In the genomic region with DNA sequence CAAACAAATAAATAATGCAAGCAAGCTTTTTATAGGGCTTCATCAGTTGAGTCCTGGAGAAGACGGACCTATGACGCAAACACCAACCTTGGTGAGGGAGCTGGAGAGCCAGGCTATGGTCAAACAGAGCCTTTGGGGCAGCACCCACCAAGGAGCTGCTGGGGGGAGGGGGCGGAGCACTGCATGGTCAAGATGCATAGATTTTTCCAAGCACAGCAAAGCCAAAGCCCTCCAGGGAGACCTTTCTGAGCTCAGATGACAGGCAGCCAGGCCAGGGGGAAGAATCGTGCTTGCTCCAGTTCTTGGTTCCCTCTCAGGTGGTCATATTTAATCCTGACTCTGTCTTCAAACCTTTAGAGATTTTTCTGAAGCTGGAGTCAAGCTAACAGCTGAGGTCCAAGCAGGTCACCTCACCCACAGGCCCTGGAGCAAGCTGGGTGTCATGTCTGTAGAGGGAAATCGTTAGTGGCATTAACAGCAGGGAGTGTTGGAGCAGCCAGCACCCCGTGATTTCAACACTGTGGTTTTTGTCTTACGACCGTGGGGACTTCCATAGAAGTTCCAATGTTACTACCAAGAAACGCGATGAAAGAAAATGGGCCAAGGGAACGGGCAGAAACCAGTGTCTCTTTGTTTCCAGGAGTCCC, we compare ENCODE assay signal across 27 mouse cellular contexts. TPM values are rescaled to one million over a fixed set of nuclear protein-coding genes. Genes with fewer than 3 reads are reported as not detected.
DNase-seq lines count a peak whose midpoint lies in the region; ATAC-seq and TF ChIP-seq lines count a peak whose summit lies in the region.
"Had no signal": no experiment of that assay in that cellular context is flagged by ENCODE, and none has a peak within 500 bp of the region (broad histone marks: within the 10 kb centered on the region; RNA-seq: fewer than 3 reads in every experiment).

No protein-coding gene starts in this region.

- ATAC-seq in midbrain, embryonic 11.5 days (ENCODE audit: low FRiP score), result no peak
- no peak for ATAC-seq in midbrain, postnatal 0 days (ENCODE audit: low FRiP score)
- ATAC-seq in activated CD4-positive, CD25-positive, alpha-beta regulatory T cell, adult 4 months, result peak; percentile 32
- ATAC-seq in monocyte, adult 5-6 weeks (replicated peaks; ENCODE audit: insufficient number of reproducible peaks, low FRiP score, low TSS enrichment, poor library complexity, severe bottlenecking), result peak; percentile 55; the same call in 1 of the 2 replicates
- ATAC-seq in liver, embryonic 11.5 days (replicated peaks; ENCODE audit: low FRiP score), result no peak
- ATAC-seq: forebrain, embryonic 13.5 days; forebrain, embryonic 16.5 days; hindbrain, embryonic 16.5 days; intestine, postnatal 0 days; Patski had no signal

- DNase-seq in midbrain, embryonic 11.5 days (ENCODE audit: low spot score, missing footprints), result peak; percentile 14
- no peak for DNase-seq in midbrain, postnatal 0 days (ENCODE audit: low spot score)
- peak; percentile 58 for DNase-seq in induced T-regulatory cell, adult 2 months (ENCODE audit: low read depth)
- DNase-seq in liver, embryonic 11.5 days (ENCODE audit: low spot score), result no peak
- no peak for DNase-seq in kidney, postnatal 25 days
- no peak for DNase-seq in ovary, postnatal 10 days (ENCODE audit: low spot score)
- DNase-seq: adrenal gland, adult 2 months; adrenal gland, postnatal 14 days; cerebellum, adult 11-12 months; cerebellum, adult 8-10 months; cerebellum, postnatal 10 days; gastrocnemius, postnatal 10 days; gastrocnemius, postnatal 36 days; heart, adult 11 months; heart, postnatal 14 days; heart, postnatal 4 days had no signal

- no peaks in the 10 kb centered on the region for H3K27me3 ChIP-seq in midbrain, embryonic 11.5 days (ENCODE audit: control insufficient read depth, insufficient read depth, low read length)
- no peaks in the 10 kb centered on the region for H3K27me3 ChIP-seq in midbrain, postnatal 0 days (ENCODE audit: insufficient read depth, low read length)
- no peaks in the 10 kb centered on the region for H3K27me3 ChIP-seq in liver, embryonic 11.5 days (replicated peaks; ENCODE audit: control insufficient read depth, insufficient read depth, low read length)
- H3K27me3 ChIP-seq: forebrain, embryonic 13.5 days; hindbrain, embryonic 12.5 days had no signal

- no peaks in the 10 kb centered on the region for H3K36me3 ChIP-seq in midbrain, embryonic 11.5 days (ENCODE audit: control insufficient read depth, insufficient read depth, low read length)
- no peaks in the 10 kb centered on the region for H3K36me3 ChIP-seq in midbrain, postnatal 0 days (ENCODE audit: insufficient read depth, low read length)
- H3K36me3 ChIP-seq in liver, embryonic 11.5 days (ENCODE audit: control insufficient read depth, insufficient read depth, low read length), result no peaks in the 10 kb centered on the region
- H3K36me3 ChIP-seq: forebrain, embryonic 10.5 days; G1E; heart, embryonic 13.5 days; hindbrain, embryonic 12.5 days had no signal

- no peak overlapping the region for H3K9ac ChIP-seq in midbrain, embryonic 11.5 days (ENCODE audit: low read length)
- H3K9ac ChIP-seq in midbrain, postnatal 0 days (replicated peaks; ENCODE audit: low read length, poor library complexity, severe bottlenecking), result no peak overlapping the region
- H3K9ac ChIP-seq in liver, embryonic 11.5 days (ENCODE audit: low read depth, low read length), result no peak overlapping the region
- H3K9ac ChIP-seq: forebrain, embryonic 13.5 days; heart, embryonic 13.5 days; hindbrain, embryonic 12.5 days had no signal

- 77% methylated on average over 11 of the region's 11 CpGs for WGBS in midbrain, embryonic 11.5 days
- WGBS in midbrain, postnatal 0 days, result 77% methylated on average over 11 of the region's 11 CpGs
- 72% methylated on average over 11 of the region's 11 CpGs for WGBS in liver, embryonic 11.5 days

- no peak overlapping the region for H3K4me3 ChIP-seq in midbrain, embryonic 11.5 days (ENCODE audit: low read depth, low read length)
- H3K4me3 ChIP-seq in midbrain, postnatal 0 days (ENCODE audit: low read depth, low read length), result no peak overlapping the region
- H3K4me3 ChIP-seq in liver, embryonic 11.5 days (ENCODE audit: low read depth, low read length), result no peak overlapping the region
- H3K4me3 ChIP-seq: forebrain, embryonic 10.5 days; forebrain, embryonic 13.5 days; heart, embryonic 13.5 days; hindbrain, embryonic 12.5 days had no signal

- TF ChIP-seq CTCF in midbrain, postnatal 0 days (IDR thresholded peaks at IDR 0.05), result no peak

- H3K4me2 ChIP-seq in midbrain, embryonic 11.5 days, result no peak overlapping the region
- H3K4me2 ChIP-seq in midbrain, postnatal 0 days (ENCODE audit: low read depth, low read length, poor library complexity, severe bottlenecking), result no peak overlapping the region
- H3K4me2 ChIP-seq in liver, embryonic 11.5 days, result no peak overlapping the region
- H3K4me2 ChIP-seq: forebrain, embryonic 13.5 days; heart, embryonic 13.5 days; hindbrain, embryonic 12.5 days had no signal

- no peak overlapping the region for H3K27ac ChIP-seq in midbrain, embryonic 11.5 days (ENCODE audit: low read depth, low read length)
- no peak overlapping the region for H3K27ac ChIP-seq in midbrain, postnatal 0 days (ENCODE audit: low read depth, low read length)
- H3K27ac ChIP-seq in liver, embryonic 11.5 days (ENCODE audit: low read depth, low read length), result no peak overlapping the region
- H3K27ac ChIP-seq: forebrain, embryonic 10.5 days; forebrain, embryonic 13.5 days; heart, embryonic 13.5 days; hindbrain, embryonic 12.5 days had no signal

- no peaks in the 10 kb centered on the region for H3K9me3 ChIP-seq in midbrain, embryonic 11.5 days (ENCODE audit: control insufficient read depth, low read length)
- H3K9me3 ChIP-seq in midbrain, postnatal 0 days (ENCODE audit: low read length), result no peaks in the 10 kb centered on the region
- H3K9me3 ChIP-seq in liver, embryonic 11.5 days (ENCODE audit: control insufficient read depth, low read length), result no peaks in the 10 kb centered on the region
- H3K9me3 ChIP-seq: G1E; hindbrain, embryonic 12.5 days had no signal

- H3K4me1 ChIP-seq in midbrain, embryonic 11.5 days (ENCODE audit: control insufficient read depth, insufficient read depth, low read length), result no peaks in the 10 kb centered on the region
- no peaks in the 10 kb centered on the region for H3K4me1 ChIP-seq in midbrain, postnatal 0 days (ENCODE audit: insufficient read depth, low read length)
- no peaks in the 10 kb centered on the region for H3K4me1 ChIP-seq in liver, embryonic 11.5 days (replicated peaks; ENCODE audit: control insufficient read depth, insufficient read depth, low read length)
- H3K4me1 ChIP-seq: forebrain, embryonic 10.5 days; forebrain, embryonic 13.5 days; heart, embryonic 13.5 days; hindbrain, embryonic 12.5 days had no signal

RNA-seq across cellular contexts. Expression of gene Ptpn1, which starts 22.2 kb away (rescaled TPM):
- polyA plus RNA-seq in midbrain, embryonic 11.5 days (2014; fragmentation: Nextera tagmentation; extraction: Ambion mirVana), result 89.8 and 92.6 TPM in 2 replicates
- total RNA-seq in midbrain, postnatal 0 days (2014; rRNA removed), result 36.8 and 42.7 TPM in 2 replicates
- polyA plus RNA-seq in midbrain, postnatal 0 days (2015; fragmentation: Nextera tagmentation; extraction: Ambion mirVana), result 54.3 and 59.1 TPM in 2 replicates
- 100 to 1,000 TPM; 146 to 155 TPM for polyA plus RNA-seq in activated CD4-positive, CD25-positive, alpha-beta regulatory T cell, adult 4 months (2017; shearing (Covaris generic))
- 199 to 318 TPM (median 242 TPM) in 3 replicates for total RNA-seq in monocyte, adult 5-6 weeks (2017)
- 50.7 and 53.6 TPM in 2 replicates for polyA plus RNA-seq in liver, embryonic 11.5 days (2014; fragmentation: Nextera tagmentation; extraction: Ambion mirVana)

Comparison
In these comparisons a context has a peak if more than half of its experiments do, and no peak if none do; other contexts are left out.
1. DNase-seq: peak in midbrain, embryonic 11.5 days (single experiment) and induced T-regulatory cell, adult 2 months (single experiment); none in midbrain, postnatal 0 days (single experiment), liver, embryonic 11.5 days (single experiment), kidney, postnatal 25 days (0 of 2) and ovary, postnatal 10 days (single experiment).
2. ATAC-seq: peak in activated CD4-positive, CD25-positive, alpha-beta regulatory T cell, adult 4 months (single experiment) and monocyte, adult 5-6 weeks (single experiment); none in midbrain, embryonic 11.5 days (single experiment), midbrain, postnatal 0 days (single experiment) and liver, embryonic 11.5 days (single experiment).